Mouse (Mus musculus) skeletal muscle tissue, adult 2 months (tissue): Measurements from ENCODE around the gene Tbcd.
A peak's percentile ranks its signal among the peaks of the same experiment; 100 is the strongest.

Experiments
- DNase-seq: peaks from one replicate; pipeline ENCODE4 v3.0.0-alpha.2; 2012; ENCODE audit warnings: low read depth, low spot score

The Tbcd gene

DNA sequence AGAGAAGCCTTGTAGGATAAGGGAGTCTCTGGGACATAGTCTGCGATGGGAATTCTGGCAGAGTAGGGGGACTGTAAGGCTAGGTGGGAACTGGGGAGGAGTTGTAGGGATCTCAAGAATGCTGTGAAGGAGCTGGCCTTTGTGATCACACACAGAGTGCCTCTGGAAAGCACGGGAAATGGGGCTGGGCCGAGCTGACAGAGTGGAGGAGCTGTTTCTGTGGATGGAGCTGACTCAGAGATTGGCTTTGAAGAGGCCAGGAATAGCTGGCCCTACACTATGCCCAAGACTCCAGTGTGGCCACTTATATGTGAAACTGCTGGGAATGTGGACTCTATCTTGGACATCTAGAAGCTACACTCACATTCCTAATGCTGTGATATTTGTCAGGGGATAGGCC is 84.8 kb downstream of the Tbcd start:
- no peak for DNase-seq

GRCm38 (mm10) chr11:121542471-121542870 is 90.7 kb downstream of the Tbcd start:
- DNase-seq: no peak

DNA sequence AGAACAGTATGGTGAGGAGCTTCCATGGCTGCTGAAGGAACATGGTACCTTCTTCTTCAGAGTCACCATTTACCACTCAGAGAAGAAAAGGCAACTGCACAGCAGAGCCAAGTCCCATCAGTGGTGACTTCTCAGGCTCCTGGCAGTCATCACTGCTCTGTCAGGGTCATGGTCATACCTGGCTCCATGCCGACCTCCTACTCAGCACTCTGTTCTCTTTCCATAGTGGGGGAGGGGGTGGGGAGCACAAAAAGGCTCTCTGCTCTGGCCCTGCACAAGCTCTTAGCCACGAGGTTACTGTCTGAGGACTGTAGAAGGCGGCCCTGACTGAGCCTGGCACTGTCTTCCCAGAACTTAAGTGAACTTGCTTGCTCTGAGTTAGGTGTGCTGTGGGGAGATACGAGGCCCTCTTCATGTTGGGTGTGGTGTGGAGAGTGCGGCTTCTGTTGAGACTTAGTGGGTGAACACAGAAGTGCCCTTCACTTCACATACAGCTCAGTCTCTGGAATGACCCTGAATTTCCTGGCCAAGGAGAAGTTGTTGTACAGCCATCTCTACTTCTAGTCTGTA is 91.6 kb downstream of the Tbcd start:
- no peak for DNase-seq

DNA sequence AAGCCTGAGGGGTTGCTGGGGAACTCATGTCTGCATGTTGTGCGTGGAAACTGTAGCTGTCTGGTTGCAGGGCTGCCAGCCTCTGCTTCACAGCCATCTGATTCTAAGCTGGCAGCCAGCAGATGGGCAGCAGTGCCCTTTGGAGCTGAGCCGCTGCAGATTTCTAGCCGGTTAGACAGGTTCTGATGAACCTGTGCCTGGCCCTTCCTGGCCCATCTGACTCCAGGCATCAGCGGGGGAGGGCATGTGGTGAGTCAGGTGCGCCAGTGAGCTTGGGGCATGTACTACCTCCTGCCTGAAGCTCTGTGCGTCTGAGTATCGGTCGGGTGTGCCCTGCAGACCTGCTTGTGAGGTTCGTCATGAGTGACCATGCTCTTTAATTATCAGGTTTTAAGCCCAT is 92.2 kb downstream of the Tbcd start:
- DNase-seq: no peak

GRCm38 (mm10) chr11:121544755-121545397 is 93.1 kb downstream of the Tbcd start:
- peak; percentile 27 for DNase-seq

DNA sequence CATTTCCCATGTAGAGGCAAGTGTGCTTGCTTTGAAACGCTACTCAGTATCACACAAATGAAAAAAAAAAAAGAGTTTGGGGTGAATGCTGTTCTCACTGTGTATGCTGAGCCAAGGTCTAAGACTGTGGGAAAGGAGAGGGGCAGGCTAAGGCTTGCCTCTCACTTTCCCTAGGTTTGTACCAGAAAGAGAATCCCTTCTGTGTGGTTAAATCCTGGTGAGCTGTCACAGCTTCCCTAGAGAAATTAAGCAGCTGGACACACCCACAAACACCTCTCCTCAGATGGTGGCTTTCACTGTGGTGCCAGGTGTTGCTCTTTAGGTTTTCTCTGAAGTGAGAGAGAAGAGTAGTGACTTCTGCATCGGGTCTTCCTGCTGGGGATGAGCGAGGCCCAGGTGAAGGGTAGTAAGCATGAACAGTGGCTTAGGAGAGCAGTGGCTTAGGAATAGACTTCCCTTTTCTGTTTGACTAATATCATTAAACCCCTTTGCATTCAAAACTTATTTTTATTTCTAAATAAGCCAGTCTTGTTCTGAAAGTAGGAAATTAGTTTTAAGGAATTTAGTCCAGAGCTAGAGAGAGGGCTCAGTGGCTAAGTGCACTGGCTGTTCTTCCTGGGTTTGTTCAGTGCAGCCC is 93.8 kb downstream of the Tbcd start:
- no peak for DNase-seq

DNA sequence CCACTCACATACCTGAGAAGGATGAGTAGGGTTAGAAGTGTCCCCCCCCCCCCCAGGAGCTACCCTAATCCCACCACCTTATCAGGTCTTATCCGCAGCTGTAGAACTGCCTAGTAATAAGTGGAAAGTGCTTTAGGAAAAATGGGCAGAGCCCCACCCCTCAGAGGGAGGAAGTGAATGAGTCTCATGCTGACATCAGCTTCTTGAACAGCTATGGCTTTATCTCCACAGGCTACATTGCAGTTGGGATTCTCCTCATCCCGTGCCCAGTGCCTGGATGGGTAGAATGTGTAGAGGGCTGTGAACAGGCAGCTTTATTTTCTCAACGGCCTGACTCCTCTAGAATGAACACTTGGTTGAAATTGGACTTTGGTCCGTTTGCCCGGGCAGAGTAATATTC is 95.5 kb downstream of the Tbcd start:
- DNase-seq: no peak

- peak; percentile 17 for DNase-seq
Measured at GRCm38 (mm10) chr11:121547925-121548324, 96.2 kb downstream of the Tbcd start.

DNA sequence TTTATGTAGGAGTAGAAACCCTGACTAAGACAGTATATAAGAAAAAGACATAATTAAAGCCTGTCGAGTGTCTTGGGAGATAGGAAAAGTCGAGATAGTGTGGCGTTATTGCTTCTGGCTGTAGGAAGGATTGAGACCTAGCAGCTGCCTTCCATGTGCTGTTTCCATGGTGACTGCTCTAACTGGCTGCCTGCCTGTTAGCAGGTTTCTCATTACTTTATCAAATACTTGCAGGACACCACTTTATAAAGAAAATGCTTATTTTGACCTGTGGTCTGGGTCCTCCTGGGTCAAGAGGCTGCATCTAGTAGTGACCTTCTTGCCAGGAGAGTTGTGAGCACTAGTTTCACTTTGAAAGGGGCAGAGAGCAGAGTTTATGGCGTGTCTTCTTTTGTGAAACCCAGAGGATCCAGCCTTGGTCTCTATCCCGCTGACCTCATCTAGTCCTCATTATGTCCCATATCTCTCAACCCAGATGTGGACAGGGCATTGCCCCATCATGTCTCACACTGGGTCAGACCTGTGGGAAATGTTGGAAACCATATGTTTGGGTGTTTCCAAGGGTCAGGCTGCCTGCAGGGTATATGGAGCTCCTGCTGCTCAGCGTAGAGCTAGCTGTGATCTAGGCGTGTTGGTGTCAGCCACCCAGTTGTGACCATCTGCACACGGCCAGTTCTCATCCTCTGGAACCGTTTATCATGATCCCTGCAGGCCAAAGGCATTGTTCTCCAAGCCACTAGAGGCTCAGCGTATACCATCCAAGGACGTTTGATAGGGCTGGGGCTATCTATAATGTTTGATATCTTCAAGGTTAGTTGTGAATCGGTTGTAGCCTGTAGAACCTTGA is 97.5 kb downstream of the Tbcd start:
- peak; percentile 18 for DNase-seq

DNA sequence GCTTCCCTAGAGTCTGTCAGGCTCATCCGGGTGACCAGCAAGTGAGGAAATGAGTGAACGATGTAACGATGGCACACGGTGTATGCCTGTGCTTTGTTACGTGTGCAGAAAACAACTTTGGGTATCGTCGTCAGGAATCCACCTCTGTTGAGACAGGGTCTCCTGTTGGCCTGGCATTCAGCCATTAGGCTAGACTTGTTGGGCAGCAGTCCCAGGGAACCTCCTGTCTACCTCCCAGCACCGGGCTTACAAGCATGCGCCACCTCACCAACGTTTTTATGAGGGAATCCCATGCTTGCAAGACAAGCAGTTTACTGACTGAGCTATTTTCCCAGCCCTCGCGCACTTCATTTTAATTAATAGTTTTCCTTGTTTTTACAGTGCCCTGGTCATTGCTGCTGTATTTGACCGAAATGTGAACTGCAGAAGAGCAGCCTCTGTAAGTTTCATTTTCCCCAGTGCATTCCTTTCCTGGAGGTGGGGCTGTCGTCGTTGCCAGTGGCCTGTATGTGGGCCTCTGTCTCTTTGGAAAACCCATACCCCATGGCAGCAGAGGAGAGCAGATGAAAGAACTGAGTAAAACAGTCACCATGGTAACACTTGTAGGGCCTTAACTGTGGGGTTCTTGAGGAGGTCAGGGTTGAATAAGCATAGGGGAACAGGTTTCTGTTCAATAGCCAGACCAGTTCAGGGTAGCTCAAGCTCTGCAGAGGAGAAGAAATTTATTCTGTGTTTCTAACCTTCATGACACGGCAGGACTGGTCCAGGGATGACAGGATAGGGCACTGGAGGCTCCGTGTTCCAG is 98.3 kb downstream of the Tbcd start:
- DNase-seq: no peak

DNA sequence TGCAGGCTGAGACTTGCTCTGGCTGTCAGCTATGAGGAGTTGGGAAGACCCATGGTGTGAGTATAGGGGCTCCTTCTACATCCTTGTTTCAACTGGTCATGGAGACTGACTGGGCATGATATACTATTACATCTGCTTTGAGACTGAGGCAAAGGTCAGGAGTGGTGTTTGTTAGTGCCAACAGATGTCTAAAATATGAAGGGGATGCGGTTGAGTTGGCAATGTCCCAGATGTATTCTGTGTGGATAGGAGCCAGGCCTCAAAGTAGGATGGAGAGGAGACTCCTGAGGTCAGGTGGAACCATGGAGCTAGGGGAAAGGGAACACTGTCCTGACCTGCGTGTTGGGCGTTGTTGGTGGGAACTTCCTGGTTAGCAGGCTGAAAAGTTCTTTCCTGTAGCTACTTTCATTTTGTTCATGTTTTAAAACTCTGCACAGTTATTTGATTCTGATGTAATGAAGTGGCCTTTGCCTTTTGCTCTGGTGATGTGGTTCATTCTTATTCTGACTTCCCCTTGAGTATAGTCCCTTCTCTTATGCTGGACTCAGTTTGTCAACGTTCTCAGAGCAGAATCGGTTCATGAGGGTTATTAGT is 99.6 kb downstream of the Tbcd start:
- DNase-seq: no peak

DNA sequence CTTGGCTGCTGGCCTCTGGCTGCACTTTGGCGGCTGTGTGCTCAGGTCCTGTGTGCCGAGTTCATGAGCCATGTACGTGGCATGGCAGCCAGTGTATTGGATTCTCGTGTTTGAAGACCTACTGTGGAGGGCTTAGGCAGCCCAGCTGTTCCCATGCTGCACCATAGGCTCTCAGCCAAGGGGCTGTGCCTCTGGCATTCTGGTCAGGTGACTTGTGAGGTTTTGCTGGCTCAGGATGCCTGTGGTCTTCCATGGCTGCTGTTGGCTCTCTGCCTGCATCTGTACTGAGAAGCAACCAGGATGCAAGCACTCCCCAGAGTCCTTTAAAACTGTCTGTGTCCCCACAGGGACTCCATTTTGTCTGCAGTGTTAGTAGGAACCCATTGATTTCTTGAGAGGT is 100.4 kb downstream of the Tbcd start:
- peak; percentile 9 for DNase-seq

- no peak for DNase-seq
Measured at GRCm38 (mm10) chr11:121552846-121553457, 101.2 kb downstream of the Tbcd start.

DNA sequence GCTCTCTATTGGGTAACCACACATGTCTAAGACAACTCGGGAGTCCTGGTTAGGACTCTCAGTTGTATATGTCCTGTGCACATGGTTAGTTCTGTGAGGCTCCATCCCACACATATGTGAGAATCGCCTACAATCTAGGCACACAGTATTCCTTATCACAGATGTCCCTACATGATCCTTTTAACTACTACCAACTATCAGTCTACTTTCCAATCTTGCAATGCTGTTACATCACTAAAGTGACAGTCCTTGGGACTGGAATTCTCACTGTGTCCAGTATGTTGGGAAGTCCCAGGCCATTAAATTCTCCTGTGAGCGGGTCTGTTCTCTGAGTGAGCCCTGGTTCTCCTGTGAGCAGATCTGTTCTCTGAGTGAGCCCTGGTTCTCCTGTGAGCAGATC is 101.7 kb downstream of the Tbcd start:
- DNase-seq: no peak

GRCm38 (mm10) chr11:121556727-121557126 is 105.0 kb downstream of the Tbcd start:
- no peak for DNase-seq

GRCm38 (mm10) chr11:121557946-121558345 is 106.2 kb downstream of the Tbcd start:
- no peak for DNase-seq

DNA sequence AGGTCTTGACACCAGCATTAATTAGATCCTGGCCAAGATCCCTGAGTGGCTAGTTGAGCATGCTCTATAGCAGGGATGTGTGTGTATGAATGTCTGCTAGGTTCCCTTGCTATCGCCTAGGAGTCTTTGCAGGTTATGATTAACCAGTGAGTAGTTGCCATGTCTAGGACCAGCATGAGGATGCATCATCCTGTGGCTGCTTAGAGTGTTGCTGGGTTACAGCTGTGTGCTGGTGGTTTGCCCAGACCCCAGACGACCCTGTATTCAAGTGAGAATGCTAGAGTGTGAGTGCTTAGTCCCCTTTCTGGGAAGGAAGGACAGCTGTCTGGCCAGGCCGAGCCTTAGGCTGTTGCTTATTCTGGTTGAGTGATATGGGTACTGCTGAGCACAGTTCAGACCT is 106.8 kb downstream of the Tbcd start:
- no peak for DNase-seq

DNA sequence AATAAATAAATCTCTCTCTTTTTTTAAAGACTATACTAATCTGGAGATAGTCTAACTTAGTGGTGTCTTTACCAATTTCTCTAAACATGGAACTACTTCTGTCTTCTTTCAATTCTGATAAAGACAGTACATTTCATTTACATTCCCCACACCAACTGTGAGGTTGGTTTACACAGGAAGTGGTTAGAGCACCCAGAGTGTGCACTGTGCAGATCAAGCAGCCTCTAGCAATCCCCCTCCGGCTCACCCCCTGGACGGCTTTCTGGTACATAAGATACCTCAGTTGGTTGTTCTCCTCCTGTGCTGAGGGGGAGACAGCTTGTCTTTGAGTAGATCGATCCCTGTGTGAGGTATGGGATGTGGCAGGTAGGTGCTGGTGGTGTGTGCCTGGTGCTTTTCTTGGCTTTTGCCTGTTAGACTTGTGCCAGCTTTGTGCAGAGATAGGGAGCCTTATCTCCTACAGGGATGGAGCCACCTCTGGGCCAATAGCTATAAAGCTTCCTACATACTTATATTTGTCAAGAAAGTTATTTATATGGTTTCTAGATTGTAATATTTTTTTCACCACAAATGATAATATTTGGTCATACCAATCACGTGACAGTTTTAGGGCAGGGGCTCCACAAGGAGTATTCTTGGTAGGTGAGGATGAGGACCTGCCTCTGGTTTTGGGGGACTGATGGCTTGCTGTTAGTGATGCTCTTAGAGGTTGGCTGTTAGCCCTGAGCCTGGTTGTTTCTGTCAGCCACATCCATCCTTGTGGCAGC is 108.0 kb downstream of the Tbcd start:
- no peak for DNase-seq

DNA sequence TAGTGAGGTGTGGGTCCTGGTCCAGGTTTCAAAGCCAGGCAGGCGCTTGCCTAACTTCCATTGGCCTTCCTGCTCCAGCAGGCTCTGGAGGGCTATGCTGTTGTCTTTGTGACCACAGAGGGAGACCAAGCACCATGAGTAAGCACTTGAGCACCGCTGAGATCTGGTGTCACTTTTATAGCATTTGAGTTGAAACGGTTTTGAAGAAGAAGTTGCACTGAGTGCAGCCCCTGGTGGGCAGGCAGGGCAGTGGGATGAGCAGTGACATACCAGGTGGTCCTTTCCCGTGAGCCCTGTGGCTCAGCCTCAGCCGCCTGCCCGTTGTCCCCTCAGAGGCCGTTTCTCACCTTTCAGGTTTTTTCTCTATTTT is 108.5 kb downstream of the Tbcd start:
- DNase-seq: no peak

- DNase-seq: no peak
Measured at GRCm38 (mm10) chr11:121563312-121563711, 111.6 kb downstream of the Tbcd start.
